Mouse (Mus musculus): ENCODE results near the gene Nkain1.

Nkain1 gene

GRCm38 (mm10) chr4:130574048-130574413, at the start of gene Nkain1:
Nkain1 (minus strand) TSS chr4:130574173.
- DNase-seq (ENCODE audit: low spot score) = no peak

- DNase-seq (ENCODE audit: low spot score) = no peak
These were observed 4.8 kb upstream of the Nkain1 start for GRCm38 (mm10) chr4:130578734-130579274.

GRCm38 (mm10) chr4:130577081-130577480, 3.1 kb upstream of the Nkain1 start:
- DNase-seq (ENCODE audit: low spot score) = no peak

GRCm38 (mm10) chr4:130576247-130576931, 2.4 kb upstream of the Nkain1 start:
- DNase-seq (ENCODE audit: low spot score) = no peak

- no peak for DNase-seq (ENCODE audit: low spot score)
These were observed 1.6 kb upstream of the Nkain1 start for GRCm38 (mm10) chr4:130575533-130575932.

- DNase-seq (ENCODE audit: low spot score) = no peak
These were observed 988 bp upstream of the Nkain1 start for GRCm38 (mm10) chr4:130574861-130575460.

- no peak for DNase-seq (ENCODE audit: low spot score)
These were observed 474 bp downstream of the Nkain1 start for GRCm38 (mm10) chr4:130573351-130574047.

- no peak for DNase-seq (ENCODE audit: low spot score)
These were observed 992 bp downstream of the Nkain1 start for GRCm38 (mm10) chr4:130573012-130573350.

GRCm38 (mm10) chr4:130572545-130572944, 1.4 kb downstream of the Nkain1 start:
- no peak for DNase-seq (ENCODE audit: low spot score)

- DNase-seq (ENCODE audit: low spot score) = no peak
These were observed 2.8 kb downstream of the Nkain1 start for GRCm38 (mm10) chr4:130570941-130571720.

- no peak for DNase-seq (ENCODE audit: low spot score)
These were observed 5.7 kb downstream of the Nkain1 start for GRCm38 (mm10) chr4:130568043-130568978.

- DNase-seq (ENCODE audit: low spot score) = no peak
These were observed 10.2 kb downstream of the Nkain1 start for GRCm38 (mm10) chr4:130563820-130564219.

GRCm38 (mm10) chr4:130563260-130563756, 10.7 kb downstream of the Nkain1 start:
- DNase-seq (ENCODE audit: low spot score) = no peak

GRCm38 (mm10) chr4:130560576-130561310, 13.2 kb downstream of the Nkain1 start:
- DNase-seq (ENCODE audit: low spot score) = no peak

GRCm38 (mm10) chr4:130559220-130559619, 14.8 kb downstream of the Nkain1 start:
- no peak for DNase-seq (ENCODE audit: low spot score)

- DNase-seq (ENCODE audit: low spot score) = no peak
These were observed 16.1 kb downstream of the Nkain1 start for GRCm38 (mm10) chr4:130557852-130558251.

- no peak for DNase-seq (ENCODE audit: low spot score)
These were observed 17.0 kb downstream of the Nkain1 start for GRCm38 (mm10) chr4:130556992-130557391.

- DNase-seq (ENCODE audit: low spot score) = no peak
These were observed 17.7 kb downstream of the Nkain1 start for GRCm38 (mm10) chr4:130556224-130556623.

GRCm38 (mm10) chr4:130553121-130553448, 20.9 kb downstream of the Nkain1 start:
- DNase-seq (ENCODE audit: low spot score) = no peak
